Mouse (Mus musculus) erythroblast, embryonic 14.5 days (primary cell): ENCODE measurements at regions not wholly inside any gene's neighbourhood (a gene's known extent, or its start where the extent isn't known, plus 50 kb on each side); places are given as distances from the start of the nearest gene placed in this dataset.

ENCODE experiments used
- GATA1 ChIP-seq: IDR thresholded peaks from 2 replicates; pipeline ENCODE4 v1.6.1; 2012; ENCODE audit warnings: low read length, inconsistent platforms, mixed read lengths
- TAL1 ChIP-seq: IDR thresholded peaks from 3 replicates; pipeline ENCODE4 v1.6.1; 2012; ENCODE audit warnings: low read length, inconsistent platforms, mixed read lengths

DNA sequence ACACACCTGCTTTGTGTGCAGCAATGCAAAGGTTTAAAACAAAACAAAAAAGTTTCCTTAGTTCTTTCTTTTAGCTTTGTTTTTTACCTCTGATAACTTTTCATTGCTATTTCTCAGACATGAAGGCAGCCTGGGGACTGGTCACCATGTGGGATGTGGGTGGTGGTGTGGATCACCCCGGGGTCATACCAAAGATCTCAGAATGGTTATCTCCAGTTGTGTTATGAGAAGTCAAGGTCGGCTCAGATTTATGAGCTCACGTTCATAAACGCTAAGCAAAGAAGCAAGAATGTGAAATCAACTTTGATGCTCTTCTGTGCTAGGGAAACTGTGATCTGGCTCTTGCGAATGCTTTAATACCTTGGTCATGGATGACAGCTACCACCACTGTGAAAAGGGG, 102.3 kb upstream of the Map3k1 start:
- TF ChIP-seq GATA1 (no peak), TAL1 (no peak)
